Mouse (Mus musculus) lung, embryonic 16.5 days (tissue): Measurements from ENCODE around the gene Stmnd1. TPM values are rescaled to one million over a fixed set of nuclear protein-coding genes. Genes with fewer than 3 reads are reported as not detected.

Source experiments
- ATAC-seq: fragments of 200-750 bp; cut with Nextera tagmentation; 2 replicates; pipeline ENCODE4 v1.8.0; 2017; ENCODE audit warnings: low read depth, mild to moderate bottlenecking, moderate library complexity
- H3K27ac ChIP-seq: fragments of 300-500 bp; sonication (generic); 2 replicates; pipeline ENCODE4 v1.5.1; 2014; ENCODE audit warnings: mild to moderate bottlenecking, control low read depth, low read length
- H3K27me3 ChIP-seq: fragments of 300-500 bp; sonication (generic); 2 replicates; pipeline ENCODE4 v1.6.1; 2014; ENCODE audit warnings: low read depth, low read length, mixed read lengths; ENCODE audit not compliant: control insufficient read depth, insufficient read depth
- H3K36me3 ChIP-seq: fragments of 300-500 bp; sonication (generic); 2 replicates; pipeline ENCODE4 v1.6.1; 2014; ENCODE audit warnings: low read length; ENCODE audit not compliant: control insufficient read depth, insufficient read depth
- H3K4me1 ChIP-seq: fragments of 300-500 bp; sonication (generic); replicated peaks from 2 replicates; pipeline ENCODE4 v1.6.1; 2014; ENCODE audit warnings: low read length, mixed read lengths; ENCODE audit not compliant: control insufficient read depth, insufficient read depth
- H3K4me2 ChIP-seq: fragments of 300-500 bp; sonication (generic); 2 replicates; pipeline ENCODE4 v1.6.1; 2014; ENCODE audit warnings: low read depth, low read length, control low read depth
- H3K4me3 ChIP-seq: fragments of 300-500 bp; sonication (generic); 2 replicates; pipeline ENCODE4 v1.5.1; 2014; ENCODE audit warnings: mild to moderate bottlenecking, low read length, control low read depth
- H3K9ac ChIP-seq: fragments of 300-500 bp; sonication (generic); 2 replicates; pipeline ENCODE4 v1.6.1; 2014; ENCODE audit warnings: low read length, control low read depth
- H3K9me3 ChIP-seq: fragments of 300-500 bp; sonication (generic); 2 replicates; pipeline ENCODE4 v1.6.1; 2016; ENCODE audit warnings: low read length; ENCODE audit not compliant: control insufficient read depth
- WGBS: fragments of 180-500 bp; shearing (Covaris S2); extraction: QIAGEN DNeasy Blood & Tissue Kit; methylation state at CpG from one replicate; pipeline ENCODE4 v1.1.7; 2014; 5-methylcytosine and 5-hydroxymethylcytosine counted together
- polyA plus RNA-seq: library from polyadenylated mRNA; unstranded; fragments of >200 nt; fragmentation: Nextera tagmentation; extraction: Ambion mirVana; gene quantifications from 2 replicates; pipeline ENCODE4 v1.2.1, GENCODE M21; 2015

The Stmnd1 gene
- polyA plus RNA-seq, 1 experiment from 2014 or later: 0.33 TPM

GRCm38 (mm10) chr13:46254171-46254570 lies 19.4 kb upstream of the Stmnd1 start:
- no peak for ATAC-seq
- 89% methylated on average over 5 of the region's 5 CpGs for WGBS
- H3K27me3 ChIP-seq: no peaks in the 10 kb centered on the region
- H3K27ac ChIP-seq: no peak overlapping the region
- no peak overlapping the region for H3K4me2 ChIP-seq
- no peak overlapping the region for H3K9ac ChIP-seq
- H3K9me3 ChIP-seq: no peaks in the 10 kb centered on the region
- no peak overlapping the region for H3K4me3 ChIP-seq
- no peaks in the 10 kb centered on the region; the same call in 1 of the 2 replicates for H3K4me1 ChIP-seq
- H3K36me3 ChIP-seq: no peaks in the 10 kb centered on the region

DNA sequence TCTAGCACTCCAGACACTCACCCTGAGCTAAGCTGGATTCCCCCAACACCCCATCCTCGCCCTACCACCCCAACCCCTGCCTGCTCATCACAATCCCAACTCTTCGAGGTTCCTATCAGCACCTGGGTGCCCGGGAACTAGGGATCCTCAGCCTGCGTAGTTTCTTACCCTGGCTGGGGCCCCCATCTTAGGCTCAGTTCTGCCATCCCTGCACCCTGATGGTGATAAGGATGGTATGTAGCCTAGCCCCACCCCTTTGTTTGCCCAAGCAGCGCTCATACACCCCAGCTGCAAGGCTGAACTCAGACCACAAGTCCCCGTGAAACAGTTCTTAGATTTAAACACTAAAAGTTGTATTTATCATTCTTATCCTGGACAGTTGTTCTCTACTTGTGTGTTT lies 17.9 kb upstream of the Stmnd1 start:
- Histone ChIP-seq H3K4me2 (no peak overlapping the region), H3K4me3 (no peak overlapping the region), H3K36me3 (no peaks in the 10 kb centered on the region), H3K27me3 (no peaks in the 10 kb centered on the region), H3K9ac (no peak overlapping the region), H3K4me1 (no peaks in the 10 kb centered on the region; the same call in 1 of the 2 replicates), H3K9me3 (no peaks in the 10 kb centered on the region), H3K27ac (no peak overlapping the region)
- WGBS: 41% methylated on average over 6 of the region's 6 CpGs
- peak; percentile 59; the same call in 1 of the 2 replicates for ATAC-seq

GRCm38 (mm10) chr13:46257847-46258246 lies 15.7 kb upstream of the Stmnd1 start:
- H3K4me3 ChIP-seq: no peak overlapping the region
- no peak overlapping the region for H3K9ac ChIP-seq
- no peaks in the 10 kb centered on the region for H3K9me3 ChIP-seq
- H3K4me1 ChIP-seq: no peaks in the 10 kb centered on the region; the same call in 1 of the 2 replicates
- no peak overlapping the region for H3K4me2 ChIP-seq
- 5% methylated on average over 4 of the region's 4 CpGs for WGBS
- H3K27ac ChIP-seq: no peak overlapping the region
- H3K27me3 ChIP-seq: no peaks in the 10 kb centered on the region
- no peaks in the 10 kb centered on the region for H3K36me3 ChIP-seq
- ATAC-seq: 0 out of 2 replicates have a peak, but pooled peaks have one; percentile 28

- Histone ChIP-seq H3K4me2 (no peak overlapping the region), H3K36me3 (no peaks in the 10 kb centered on the region), H3K27me3 (no peaks in the 10 kb centered on the region), H3K4me1 (no peaks in the 10 kb centered on the region; the same call in 1 of the 2 replicates), H3K9ac (no peak overlapping the region), H3K4me3 (no peak overlapping the region), H3K27ac (no peak overlapping the region), H3K9me3 (no peaks in the 10 kb centered on the region)
- ATAC-seq: no peak
- 42% methylated on average over 4 of the region's 4 CpGs for WGBS
Measured at GRCm38 (mm10) chr13:46259526-46259925, 14.0 kb upstream of the Stmnd1 start.

GRCm38 (mm10) chr13:46261244-46261643 lies 12.3 kb upstream of the Stmnd1 start:
- Histone ChIP-seq H3K27ac (no peak overlapping the region), H3K9me3 (no peaks in the 10 kb centered on the region), H3K9ac (no peak overlapping the region), H3K4me3 (no peak overlapping the region), H3K27me3 (no peaks in the 10 kb centered on the region), H3K4me2 (no peak overlapping the region), H3K4me1 (no peaks in the 10 kb centered on the region), H3K36me3 (no peaks in the 10 kb centered on the region)
- ATAC-seq: no peak
- WGBS: 71% methylated on average over 3 of the region's 3 CpGs

DNA sequence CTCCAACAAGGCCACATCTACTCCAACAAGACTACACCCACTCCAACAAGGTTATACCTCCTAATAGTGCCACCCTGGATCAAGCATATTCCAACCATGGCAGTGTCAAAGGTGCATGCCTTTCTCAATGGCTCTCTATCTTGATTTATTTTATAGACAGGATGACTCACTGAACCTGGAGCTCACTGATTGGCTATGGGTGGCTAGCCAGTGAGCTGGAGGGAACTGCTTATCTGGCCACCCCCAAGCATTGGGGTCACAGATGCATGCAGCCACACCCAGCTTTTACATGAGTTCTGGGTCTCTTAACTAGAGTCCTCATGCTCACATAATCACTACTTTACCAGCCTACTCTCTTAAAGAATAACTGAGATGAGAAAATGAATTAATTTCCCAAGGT lies 5.7 kb upstream of the Stmnd1 start:
- Histone ChIP-seq H3K9me3 (no peaks in the 10 kb centered on the region), H3K4me1 (peaks cover 9% of the 10 kb centered on the region), H3K36me3 (no peaks in the 10 kb centered on the region), H3K4me3 (no peak overlapping the region), H3K4me2 (no peak overlapping the region), H3K27ac (peak overlapping the region; percentile 46; the same call in 1 of the 2 replicates), H3K27me3 (no peaks in the 10 kb centered on the region), H3K9ac (no peak overlapping the region)
- no peak for ATAC-seq

GRCm38 (mm10) chr13:46268341-46268740 lies 5.2 kb upstream of the Stmnd1 start:
- H3K27ac ChIP-seq: peak overlapping the region; percentile 67
- H3K4me3 ChIP-seq: no peak overlapping the region
- H3K9ac ChIP-seq: no peak overlapping the region
- H3K27me3 ChIP-seq: no peaks in the 10 kb centered on the region
- peak; percentile 80 for ATAC-seq
- 27% methylated on average over 3 of the region's 3 CpGs for WGBS
- H3K4me1 ChIP-seq: peaks cover 14% of the 10 kb centered on the region
- H3K36me3 ChIP-seq: no peaks in the 10 kb centered on the region
- no peaks in the 10 kb centered on the region for H3K9me3 ChIP-seq
- no peak overlapping the region for H3K4me2 ChIP-seq

- ATAC-seq: no peak
- Histone ChIP-seq H3K9me3 (no peaks in the 10 kb centered on the region), H3K4me2 (no peak overlapping the region), H3K4me1 (peaks cover 15% of the 10 kb centered on the region), H3K27ac (peak overlapping the region; percentile 67), H3K27me3 (no peaks in the 10 kb centered on the region), H3K36me3 (no peaks in the 10 kb centered on the region), H3K9ac (no peak overlapping the region), H3K4me3 (no peak overlapping the region)
- 40% methylated on average over 7 of the region's 7 CpGs for WGBS
Measured at GRCm38 (mm10) chr13:46268815-46269445, 4.6 kb upstream of the Stmnd1 start.

- Histone ChIP-seq H3K36me3 (no peaks in the 10 kb centered on the region), H3K9ac (peak overlapping the region; percentile 32; the same call in 1 of the 2 replicates), H3K27me3 (no peaks in the 10 kb centered on the region), H3K9me3 (no peaks in the 10 kb centered on the region), H3K4me2 (peak overlapping the region; percentile 56), H3K4me3 (peak overlapping the region; percentile 35), H3K27ac (peak overlapping the region; percentile 25; the same call in 1 of the 2 replicates), H3K4me1 (peaks cover 15% of the 10 kb centered on the region)
- no peak for ATAC-seq
- 5% methylated on average over 16 of the region's 17 CpGs for WGBS
Measured at GRCm38 (mm10) chr13:46272811-46273452, 589 bp upstream of the Stmnd1 start.
